Mouse (Mus musculus) midbrain, embryonic 10.5 days (tissue): ENCODE results near the gene Amn. TPM values are rescaled to one million over a fixed set of nuclear protein-coding genes. Genes with fewer than 3 reads are reported as not detected.

Source experiments
- DNase-seq: peaks from one replicate; pipeline ENCODE4 v3.0.0-alpha.2; 2017; ENCODE audit warnings: low spot score
- H3K27ac ChIP-seq: fragments of 300-500 bp; sonication (generic); replicated peaks from 2 replicates; pipeline ENCODE4 v1.5.1; 2016; ENCODE audit warnings: mild to moderate bottlenecking
- H3K27me3 ChIP-seq: fragments of 300-500 bp; sonication (generic); 2 replicates; pipeline ENCODE4 v1.6.1; 2016; ENCODE audit warnings: low read depth, mild to moderate bottlenecking; ENCODE audit not compliant: poor library complexity, severe bottlenecking
- H3K36me3 ChIP-seq: fragments of 300-500 bp; sonication (generic); 2 replicates; pipeline ENCODE4 v1.6.1; 2016; ENCODE audit warnings: mild to moderate bottlenecking, moderate library complexity
- H3K4me1 ChIP-seq: fragments of 300-500 bp; sonication (generic); 2 replicates; pipeline ENCODE4 v1.6.1; 2016
- H3K4me3 ChIP-seq: fragments of 300-500 bp; sonication (generic); 2 replicates; pipeline ENCODE4 v1.5.1; 2016; ENCODE audit warnings: mild to moderate bottlenecking, moderate library complexity
- H3K9me3 ChIP-seq: fragments of 300-500 bp; sonication (generic); replicated peaks from 2 replicates; pipeline ENCODE4 v1.6.1; 2016; ENCODE audit warnings: mild to moderate bottlenecking
- WGBS: fragments of 180-500 bp; shearing (Covaris S2); methylation state at CpG from one replicate; pipeline ENCODE4 v1.1.7; 2016; 5-methylcytosine and 5-hydroxymethylcytosine counted together
- polyA plus RNA-seq: library from polyadenylated mRNA; unstranded; fragments of >200 nt; fragmentation: Nextera tagmentation; extraction: Ambion mirVana; gene quantifications from 2 replicates; pipeline ENCODE4 v1.2.1, GENCODE M21; 2016

Gene Amn
- polyA plus RNA-seq, 1 experiment from 2014 or later: 0.11 TPM

DNA sequence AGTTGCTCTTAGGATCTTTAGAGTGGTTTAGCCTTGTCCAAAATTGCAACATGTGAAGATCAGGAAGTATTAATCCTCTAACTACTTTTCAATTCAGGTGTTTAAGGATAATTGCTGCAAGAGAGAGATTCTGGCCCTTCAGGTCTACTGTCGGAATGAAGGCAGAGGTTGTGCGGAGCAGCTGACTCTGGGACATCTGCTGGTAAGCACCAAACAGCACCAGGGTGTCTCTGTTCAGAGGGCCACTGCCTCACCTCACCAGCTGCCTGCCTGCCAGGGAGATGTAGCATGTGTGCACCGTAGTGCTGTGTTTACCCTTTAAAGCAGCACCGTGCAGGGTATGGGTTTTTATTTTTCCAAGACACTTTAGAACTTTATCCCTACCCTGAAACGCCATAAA lies 28.5 kb upstream of the Amn start:
- Histone ChIP-seq H3K27me3 (no peaks in the 10 kb centered on the region), H3K4me1 (no peaks in the 10 kb centered on the region), H3K4me3 (no peak overlapping the region), H3K36me3 (peaks cover 91% of the 10 kb centered on the region), H3K27ac (no peak overlapping the region), H3K9me3 (no peaks in the 10 kb centered on the region)
- no peak for DNase-seq
- 92% methylated on average over 5 of the region's 5 CpGs for WGBS

DNA sequence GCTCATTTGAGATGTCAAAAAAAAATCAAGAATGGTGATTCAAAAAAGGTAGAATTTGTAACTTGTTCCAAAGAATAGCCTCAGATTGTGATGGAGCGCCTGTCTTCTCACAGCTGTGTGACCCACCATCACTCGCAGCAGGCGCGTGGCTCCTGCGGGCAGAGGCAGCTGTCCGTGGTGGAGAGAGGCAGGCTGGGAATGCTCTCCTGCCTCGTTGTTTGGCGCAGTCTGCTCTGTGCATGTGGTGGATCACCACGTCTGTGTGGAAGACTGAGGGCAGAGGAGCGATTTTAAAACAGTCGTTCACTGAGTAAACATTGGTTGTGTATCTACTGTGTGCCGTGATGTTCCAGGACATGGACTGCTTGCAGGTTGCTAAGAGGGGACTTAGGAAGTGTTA lies 27.2 kb upstream of the Amn start:
- no peaks in the 10 kb centered on the region for H3K4me1 ChIP-seq
- no peak overlapping the region for H3K27ac ChIP-seq
- no peaks in the 10 kb centered on the region for H3K27me3 ChIP-seq
- H3K36me3 ChIP-seq: peaks cover 89% of the 10 kb centered on the region
- WGBS: 94% methylated on average over 12 of the region's 12 CpGs
- no peak for DNase-seq
- no peaks in the 10 kb centered on the region for H3K9me3 ChIP-seq
- H3K4me3 ChIP-seq: no peak overlapping the region

DNA sequence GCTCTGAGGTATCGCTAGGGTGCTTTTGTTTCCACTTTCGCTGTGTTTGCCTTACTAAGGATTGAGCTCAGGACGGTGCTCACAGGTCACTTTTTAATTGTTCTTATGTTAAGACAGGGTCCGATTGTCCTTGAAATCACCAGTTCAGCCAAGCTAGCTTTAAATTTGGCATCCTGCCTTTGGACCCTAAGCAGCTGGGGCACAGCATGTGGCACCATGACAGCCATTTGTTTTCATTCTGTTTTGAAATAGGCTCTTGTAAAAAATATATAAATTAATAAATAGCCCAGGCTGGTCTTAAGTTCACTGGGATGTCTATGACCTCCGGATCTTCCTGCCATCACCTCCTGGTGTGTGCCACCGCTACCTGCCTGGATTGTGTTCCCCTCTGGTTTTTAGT lies 25.8 kb upstream of the Amn start:
- H3K4me3 ChIP-seq: no peak overlapping the region
- H3K4me1 ChIP-seq: no peaks in the 10 kb centered on the region
- H3K27ac ChIP-seq: no peak overlapping the region
- 89% methylated on average over 6 of the region's 6 CpGs for WGBS
- H3K9me3 ChIP-seq: no peaks in the 10 kb centered on the region
- H3K36me3 ChIP-seq: peaks cover 81% of the 10 kb centered on the region
- no peaks in the 10 kb centered on the region for H3K27me3 ChIP-seq
- DNase-seq: no peak

DNA sequence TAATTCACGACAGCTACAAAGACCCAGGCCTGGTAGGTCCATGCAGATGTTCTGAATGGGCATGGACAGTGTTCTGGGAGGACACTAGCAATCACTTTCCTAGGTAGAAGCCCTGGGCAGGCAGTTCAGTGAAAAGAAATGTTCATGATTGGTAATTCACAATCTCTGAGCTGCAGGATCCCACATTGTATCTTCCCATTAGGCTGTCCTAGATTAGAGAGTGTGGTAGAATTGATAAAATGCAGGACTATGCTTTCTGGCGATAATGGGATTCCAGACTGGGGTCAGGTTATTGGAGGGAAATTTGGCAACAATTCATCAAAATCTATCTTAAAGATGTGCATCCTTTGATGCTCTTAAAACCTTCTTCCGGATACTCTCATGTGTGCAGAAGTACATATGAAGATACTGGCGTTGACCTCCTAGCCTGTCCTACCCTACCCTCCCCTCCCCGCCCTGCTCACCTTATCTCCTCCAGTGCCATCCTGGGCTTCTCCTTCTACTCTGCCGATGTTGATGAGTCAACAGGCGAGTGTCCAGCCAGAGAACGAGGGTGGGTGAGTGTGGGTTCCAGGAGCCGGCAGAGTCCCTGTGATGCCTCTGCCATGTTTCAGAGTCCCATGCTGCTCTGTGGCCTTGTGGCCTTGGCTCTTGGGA lies 24.0 kb upstream of the Amn start:
- peaks cover 78% of the 10 kb centered on the region for H3K36me3 ChIP-seq
- no peaks in the 10 kb centered on the region for H3K4me1 ChIP-seq
- 95% methylated on average over 9 of the region's 9 CpGs for WGBS
- H3K9me3 ChIP-seq: no peaks in the 10 kb centered on the region
- H3K27me3 ChIP-seq: no peaks in the 10 kb centered on the region
- no peak overlapping the region for H3K4me3 ChIP-seq
- H3K27ac ChIP-seq: no peak overlapping the region
- DNase-seq: no peak

GRCm38 (mm10) chr12:111249095-111249494 lies 21.8 kb upstream of the Amn start:
- H3K27me3 ChIP-seq: no peaks in the 10 kb centered on the region
- H3K4me3 ChIP-seq: no peak overlapping the region
- H3K27ac ChIP-seq: no peak overlapping the region
- H3K9me3 ChIP-seq: no peaks in the 10 kb centered on the region
- peaks cover 76% of the 10 kb centered on the region for H3K36me3 ChIP-seq
- DNase-seq: no peak
- WGBS: 59% methylated on average over 3 of the region's 3 CpGs
- no peaks in the 10 kb centered on the region for H3K4me1 ChIP-seq

GRCm38 (mm10) chr12:111250116-111250515 lies 20.8 kb upstream of the Amn start:
- Histone ChIP-seq H3K4me3 (no peak overlapping the region), H3K9me3 (no peaks in the 10 kb centered on the region), H3K36me3 (peaks cover 67% of the 10 kb centered on the region), H3K27me3 (no peaks in the 10 kb centered on the region), H3K27ac (no peak overlapping the region), H3K4me1 (no peaks in the 10 kb centered on the region)
- DNase-seq: no peak
- 85% methylated on average over 8 of the region's 8 CpGs for WGBS

DNA sequence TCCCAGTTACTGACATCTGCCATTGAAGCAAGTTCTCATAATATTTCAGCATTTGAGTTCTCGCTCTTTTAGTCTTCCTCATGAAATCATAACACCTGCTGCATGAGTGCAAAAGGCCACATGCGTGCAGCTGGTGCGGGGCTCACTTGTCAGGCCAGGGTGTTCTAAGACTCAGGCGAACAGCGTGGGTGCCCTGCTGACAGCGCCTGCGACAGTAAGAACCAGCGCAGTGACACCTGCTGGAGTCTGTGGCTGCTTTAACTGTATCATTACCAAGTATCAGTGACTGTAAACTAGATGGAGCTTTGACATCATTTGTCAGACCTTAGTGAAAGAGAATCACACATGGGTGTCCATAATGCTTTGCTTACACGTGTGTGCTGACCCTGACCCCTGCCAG lies 19.7 kb upstream of the Amn start:
- 78% methylated on average over 9 of the region's 9 CpGs for WGBS
- Histone ChIP-seq H3K9me3 (no peaks in the 10 kb centered on the region), H3K36me3 (peaks cover 67% of the 10 kb centered on the region), H3K27ac (no peak overlapping the region), H3K4me1 (no peaks in the 10 kb centered on the region), H3K27me3 (no peaks in the 10 kb centered on the region), H3K4me3 (no peak overlapping the region)
- DNase-seq: no peak

DNA sequence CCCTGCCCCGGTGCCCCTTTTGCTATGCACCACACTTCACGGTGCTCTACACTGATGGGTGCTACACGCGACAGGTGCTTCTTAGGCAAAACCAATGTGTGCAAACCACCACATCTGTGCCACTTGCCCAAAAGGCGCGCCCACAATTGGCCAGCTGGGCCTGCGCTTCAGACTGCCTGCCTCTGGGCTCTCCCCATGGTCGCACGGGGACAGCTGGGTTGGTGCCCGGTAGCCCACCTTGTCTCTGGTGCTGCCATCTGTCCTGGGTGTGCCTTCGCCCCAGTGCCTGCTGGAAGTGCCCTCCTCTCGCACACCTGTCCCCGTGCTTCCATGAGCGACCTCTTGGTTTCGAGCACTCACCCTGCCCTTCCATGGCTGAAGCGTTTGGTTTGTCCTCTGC lies 7.2 kb upstream of the Amn start:
- Histone ChIP-seq H3K36me3 (peaks cover 65% of the 10 kb centered on the region), H3K27ac (no peak overlapping the region), H3K9me3 (no peaks in the 10 kb centered on the region), H3K27me3 (no peaks in the 10 kb centered on the region), H3K4me1 (peaks cover 30% of the 10 kb centered on the region), H3K4me3 (no peak overlapping the region)
- no peak for DNase-seq
- 96% methylated on average over 16 of the region's 16 CpGs for WGBS

DNA sequence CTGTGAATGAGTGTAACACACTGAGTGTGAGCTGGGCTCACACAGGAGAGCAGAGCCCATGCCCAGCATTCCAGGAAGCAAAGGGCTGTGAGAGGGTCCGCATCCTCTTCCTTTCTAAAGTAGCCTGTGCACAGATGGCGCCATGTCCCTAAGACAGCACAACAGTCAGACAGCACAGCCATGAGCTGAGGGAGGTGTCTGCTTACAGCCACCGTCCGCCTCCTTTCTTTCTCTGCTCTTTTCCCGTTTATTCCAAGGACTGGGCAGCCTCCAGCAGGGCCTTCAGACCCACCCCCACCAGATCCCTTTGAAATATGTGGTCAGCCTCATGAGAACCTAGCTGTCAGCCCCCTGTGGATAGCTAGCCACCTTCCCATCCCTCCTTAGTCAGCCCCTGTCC lies 5.7 kb upstream of the Amn start:
- H3K36me3 ChIP-seq: peaks cover 51% of the 10 kb centered on the region
- H3K9me3 ChIP-seq: no peaks in the 10 kb centered on the region
- no peak overlapping the region for H3K4me3 ChIP-seq
- WGBS: 65% methylated on average over 5 of the region's 5 CpGs
- H3K27me3 ChIP-seq: peaks cover 13% of the 10 kb centered on the region
- peaks cover 30% of the 10 kb centered on the region for H3K4me1 ChIP-seq
- no peak for DNase-seq
- H3K27ac ChIP-seq: no peak overlapping the region

GRCm38 (mm10) chr12:111266592-111266991 lies 4.3 kb upstream of the Amn start:
- H3K4me1 ChIP-seq: peaks cover 42% of the 10 kb centered on the region
- H3K27ac ChIP-seq: no peak overlapping the region
- no peak for DNase-seq
- H3K9me3 ChIP-seq: no peaks in the 10 kb centered on the region
- no peak overlapping the region for H3K4me3 ChIP-seq
- H3K27me3 ChIP-seq: peaks cover 26% of the 10 kb centered on the region
- H3K36me3 ChIP-seq: peaks cover 37% of the 10 kb centered on the region
- 78% methylated on average over 12 of the region's 12 CpGs for WGBS

DNA sequence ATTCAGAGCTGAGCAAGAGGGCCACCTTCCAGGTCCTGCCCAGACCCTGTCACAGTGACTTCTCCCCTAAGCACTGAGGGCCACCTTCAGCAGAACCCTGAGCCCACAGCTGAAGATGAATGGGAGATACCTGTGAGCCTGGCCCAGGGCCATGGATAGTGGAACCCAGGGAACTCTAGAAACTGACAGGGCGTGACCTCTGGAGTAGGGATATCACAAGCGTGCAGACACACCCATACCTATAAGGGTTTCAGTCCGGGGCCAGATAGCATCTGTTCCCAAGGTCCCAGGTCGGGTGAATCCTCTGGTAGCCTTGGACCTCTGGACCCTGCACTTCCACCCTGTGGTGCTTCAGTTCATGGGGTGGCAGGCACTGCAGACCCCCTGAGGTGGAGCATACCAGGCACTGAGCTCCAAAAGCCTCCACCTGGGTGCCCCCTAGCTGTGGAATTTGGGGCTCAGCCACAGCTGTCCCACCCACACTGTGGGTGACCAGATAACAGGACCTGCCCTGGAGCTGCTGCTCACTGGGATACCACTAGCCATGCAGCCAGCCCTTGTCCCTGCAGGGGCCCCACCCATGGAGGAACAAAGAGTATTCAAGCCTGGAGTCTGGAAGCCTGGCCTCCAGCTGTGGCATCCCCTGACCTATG lies 3.1 kb upstream of the Amn start:
- no peak for DNase-seq
- no peaks in the 10 kb centered on the region for H3K9me3 ChIP-seq
- H3K36me3 ChIP-seq: peaks cover 26% of the 10 kb centered on the region
- H3K27me3 ChIP-seq: peaks cover 39% of the 10 kb centered on the region
- peak overlapping the region; percentile 47 for H3K27ac ChIP-seq
- WGBS: 66% methylated on average over 4 of the region's 4 CpGs
- H3K4me1 ChIP-seq: peaks cover 46% of the 10 kb centered on the region
- no peak overlapping the region for H3K4me3 ChIP-seq

DNA sequence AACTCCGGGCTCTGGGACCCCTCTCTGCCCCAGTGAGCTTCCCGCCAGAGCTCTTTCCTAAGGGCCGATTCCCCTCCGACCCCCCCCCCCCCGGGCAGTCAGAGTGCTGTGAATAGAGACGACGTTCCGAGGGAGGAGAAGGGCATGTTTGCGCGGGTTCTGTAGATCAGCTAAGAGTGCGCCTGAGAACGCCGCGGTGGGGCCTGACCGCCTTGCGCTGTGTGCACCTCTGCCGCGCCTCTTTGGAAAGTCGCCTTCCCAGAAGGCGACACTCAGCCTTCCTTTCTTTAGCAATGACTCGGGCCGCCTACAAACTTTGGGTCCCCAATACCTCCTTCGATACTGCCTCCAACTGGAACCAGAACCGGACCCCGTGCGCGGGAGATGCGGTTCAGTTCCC lies 511 bp downstream of the Amn start:
- Histone ChIP-seq H3K9me3 (no peaks in the 10 kb centered on the region), H3K4me3 (peak overlapping the region; percentile 1; the same call in 1 of the 2 replicates), H3K27me3 (peaks cover 75% of the 10 kb centered on the region), H3K4me1 (peaks cover 51% of the 10 kb centered on the region), H3K27ac (no peak overlapping the region), H3K36me3 (0 out of 2 replicates have a peak, but pooled peaks cover 4% of the 10 kb centered on the region)
- no peak for DNase-seq
- WGBS: 9% methylated on average over 27 of the region's 28 CpGs

GRCm38 (mm10) chr12:111271966-111272365 lies 1.1 kb downstream of the Amn start:
- Histone ChIP-seq H3K4me1 (peaks cover 49% of the 10 kb centered on the region), H3K27me3 (peaks cover 80% of the 10 kb centered on the region), H3K4me3 (0 out of 2 replicates have a peak overlapping the region, but pooled peaks have one; percentile 1), H3K27ac (no peak overlapping the region), H3K36me3 (0 out of 2 replicates have a peak, but pooled peaks cover 4% of the 10 kb centered on the region), H3K9me3 (no peaks in the 10 kb centered on the region)
- WGBS: 20% methylated on average over 8 of the region's 8 CpGs
- DNase-seq: no peak
